Mouse (Mus musculus) liver, adult (tissue): ENCODE data around the gene Exoc3l4.
A peak's percentile ranks its signal among the peaks of the same experiment; 100 is the strongest.

Source experiments
- GATA4 ChIP-seq: IDR thresholded peaks from 2 replicates; pipeline ENCODE4 v1.6.1; 2014; ENCODE audit warnings: mild to moderate bottlenecking, low read length; ENCODE audit not compliant: insufficient replicate concordance

Exoc3l4 gene

GRCm38 (mm10) chr12:111425789-111426460 lies 9.1 kb downstream of the Exoc3l4 start:
- no peak for TF ChIP-seq GATA4

GRCm38 (mm10) chr12:111427438-111428113 lies 10.8 kb downstream of the Exoc3l4 start:
- TF ChIP-seq GATA4, result no peak

GRCm38 (mm10) chr12:111428364-111428763 lies 11.5 kb downstream of the Exoc3l4 start:
- TF ChIP-seq GATA4, result no peak

GRCm38 (mm10) chr12:111428961-111429911 lies 12.4 kb downstream of the Exoc3l4 start:
- peak; percentile 80; the same call in 1 of the 2 replicates for TF ChIP-seq GATA4

- no peak for TF ChIP-seq GATA4
Measured at GRCm38 (mm10) chr12:111430049-111430867, 13.4 kb downstream of the Exoc3l4 start.

GRCm38 (mm10) chr12:111430868-111431817 lies 14.3 kb downstream of the Exoc3l4 start:
- no peak for TF ChIP-seq GATA4

- TF ChIP-seq GATA4, result 0 out of 2 replicates have a peak, but pooled peaks have one; percentile 4
Measured at GRCm38 (mm10) chr12:111432097-111432496, 15.3 kb downstream of the Exoc3l4 start.

GRCm38 (mm10) chr12:111432751-111433331 lies 16.0 kb downstream of the Exoc3l4 start:
- no peak for TF ChIP-seq GATA4

GRCm38 (mm10) chr12:111434164-111434744 lies 17.4 kb downstream of the Exoc3l4 start:
- no peak for TF ChIP-seq GATA4

- TF ChIP-seq GATA4, result no peak; the same call in 1 of the 2 replicates
Measured at GRCm38 (mm10) chr12:111434745-111435327, 18.0 kb downstream of the Exoc3l4 start.

- no peak for TF ChIP-seq GATA4
Measured at GRCm38 (mm10) chr12:111436170-111436569, 19.4 kb downstream of the Exoc3l4 start.

- no peak for TF ChIP-seq GATA4
Measured at GRCm38 (mm10) chr12:111436640-111437039, 19.8 kb downstream of the Exoc3l4 start.
